Mouse (Mus musculus): ENCODE results near the gene Lancl1. TPM values are rescaled to one million over a fixed set of nuclear protein-coding genes. Genes with fewer than 3 reads are reported as not detected.

The Lancl1 gene
- total RNA-seq, 2 experiments from 2014 or later, result 31.4 to 37.4 TPM

- DNase-seq, result no peak
- Histone ChIP-seq H3K27ac (no peak overlapping the region), H3K4me3 (no peak overlapping the region)
- TF ChIP-seq CTCF (IDR thresholded peaks at IDR 0.05), result no peak
- intact Hi-C loops (cut with DNase I), result no loop called here
Observed at GRCm38 (mm10) chr1:67042583-67042982, 3.9 kb upstream of the Lancl1 start.

- intact Hi-C loops (cut with DNase I), result loop anchor here (10.0 kb wide), 2 partner anchors 334 to 1854 kb away; partner anchors contain the start of genes Idh1, Pikfyve and Rpe
- Histone ChIP-seq H3K27ac (peak overlapping the region; percentile 87), H3K4me3 (peak overlapping the region; percentile 99)
- TF ChIP-seq CTCF (IDR thresholded peaks at IDR 0.05), result no peak
- DNase-seq, result no peak
Observed at GRCm38 (mm10) chr1:67039083-67039482, 411 bp upstream of the Lancl1 start.

- intact Hi-C loops (cut with DNase I), result loop anchor here (10.0 kb wide), 2 partner anchors 332 to 1852 kb away; partner anchors contain the start of genes Idh1, Pikfyve and Rpe
- H3K4me3 ChIP-seq, result no peak overlapping the region
- no peak for TF ChIP-seq CTCF (IDR thresholded peaks at IDR 0.05)
- no peak for DNase-seq
- H3K27ac ChIP-seq, result no peak overlapping the region
Observed at GRCm38 (mm10) chr1:67037198-67037597, 1.5 kb downstream of the Lancl1 start.

GRCm38 (mm10) chr1:67033278-67033677, 5.4 kb downstream of the Lancl1 start:
- Histone ChIP-seq H3K27ac (no peak overlapping the region), H3K4me3 (no peak overlapping the region)
- intact Hi-C loops (cut with DNase I), result loop anchor here (10.0 kb wide), 2 partner anchors 328 to 1848 kb away; partner anchors contain the start of genes Idh1, Pikfyve and Rpe
- TF ChIP-seq CTCF (IDR thresholded peaks at IDR 0.05), result no peak
- DNase-seq, result no peak

- no peak for TF ChIP-seq CTCF (IDR thresholded peaks at IDR 0.05)
- H3K4me3 ChIP-seq, result no peak overlapping the region
- no peak for DNase-seq
- H3K27ac ChIP-seq, result peak overlapping the region; percentile 79
- intact Hi-C loops (cut with DNase I), result no loop called here
Observed at GRCm38 (mm10) chr1:67026927-67027511, 11.7 kb downstream of the Lancl1 start.

- peak; percentile 55 for DNase-seq
- Histone ChIP-seq H3K4me3 (no peak overlapping the region), H3K27ac (peak overlapping the region; percentile 79)
- TF ChIP-seq CTCF (IDR thresholded peaks at IDR 0.05), result no peak
- intact Hi-C loops (cut with DNase I), result no loop called here
Observed at GRCm38 (mm10) chr1:67026142-67026541, 12.5 kb downstream of the Lancl1 start.

GRCm38 (mm10) chr1:67022767-67023166, 15.9 kb downstream of the Lancl1 start:
- no peak for DNase-seq
- H3K4me3 ChIP-seq, result no peak overlapping the region
- no peak overlapping the region for H3K27ac ChIP-seq
- no peak for TF ChIP-seq CTCF (IDR thresholded peaks at IDR 0.05)
- intact Hi-C loops (cut with DNase I), result no loop called here

- TF ChIP-seq CTCF (IDR thresholded peaks at IDR 0.05), result no peak
- H3K27ac ChIP-seq, result no peak overlapping the region
- no peak overlapping the region for H3K4me3 ChIP-seq
- no peak for DNase-seq
- intact Hi-C loops (cut with DNase I), result no loop called here
Observed at GRCm38 (mm10) chr1:67022051-67022450, 16.6 kb downstream of the Lancl1 start.

GRCm38 (mm10) chr1:67020637-67021161, 18.0 kb downstream of the Lancl1 start:
- Histone ChIP-seq H3K4me3 (no peak overlapping the region), H3K27ac (no peak overlapping the region)
- TF ChIP-seq CTCF (IDR thresholded peaks at IDR 0.05), result no peak
- intact Hi-C loops (cut with DNase I), result no loop called here
- DNase-seq, result no peak

- no peak overlapping the region for H3K4me3 ChIP-seq
- no peak for TF ChIP-seq CTCF (IDR thresholded peaks at IDR 0.05)
- DNase-seq, result no peak
- no peak overlapping the region for H3K27ac ChIP-seq
- intact Hi-C loops (cut with DNase I), result no loop called here
Observed at GRCm38 (mm10) chr1:67017101-67017870, 21.4 kb downstream of the Lancl1 start.

GRCm38 (mm10) chr1:67014205-67014604, 24.5 kb downstream of the Lancl1 start:
- peak; percentile 54 for TF ChIP-seq CTCF (IDR thresholded peaks at IDR 0.05)
- intact Hi-C loops (cut with DNase I), result no loop called here
- no peak for DNase-seq

GRCm38 (mm10) chr1:67010520-67010919, 28.2 kb downstream of the Lancl1 start:
- TF ChIP-seq CTCF (IDR thresholded peaks at IDR 0.05), result no peak
- Histone ChIP-seq H3K27ac (no peak overlapping the region), H3K4me3 (no peak overlapping the region)
- intact Hi-C loops (cut with DNase I), result no loop called here
- DNase-seq, result no peak

More at GRCm38 (mm10) chr1:67014205-67014604, 24.5 kb downstream of the Lancl1 start:
- no peak overlapping the region for H3K27ac ChIP-seq
- no peak overlapping the region for H3K4me3 ChIP-seq

- intact Hi-C loops (cut with DNase I), result no loop called here
- Histone ChIP-seq H3K27ac (no peak overlapping the region), H3K4me3 (no peak overlapping the region)
- TF ChIP-seq CTCF (IDR thresholded peaks at IDR 0.05), result no peak
- DNase-seq, result peak; percentile 34
Observed at GRCm38 (mm10) chr1:67003699-67004098, 35.0 kb downstream of the Lancl1 start.

Data from gastrocnemius, adult 2 months (tissue).